1 mouse cellular context compared by ENCODE assay signal in the genomic region with DNA sequence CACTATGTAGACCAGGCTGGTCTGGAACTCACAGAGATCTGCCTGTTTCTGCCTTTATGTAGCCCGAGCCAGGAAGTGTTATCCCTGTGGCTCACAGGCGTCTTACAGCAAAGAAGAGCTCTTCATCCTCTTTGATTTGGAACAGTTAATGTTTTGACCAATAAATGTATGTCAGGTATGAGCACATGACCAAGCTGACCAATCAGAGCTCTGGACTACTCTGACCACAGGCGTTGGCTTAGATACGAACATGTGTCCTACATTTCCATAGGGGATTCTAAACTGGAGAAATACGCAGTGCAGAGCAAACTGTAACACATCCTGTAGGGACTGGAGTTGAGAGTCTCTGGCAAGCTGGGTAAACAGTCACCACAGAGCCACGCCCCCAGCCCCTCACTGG.
TF ChIP-seq lines count a peak whose summit lies in the region.

No protein-coding gene starts in this region.

TF ChIP-seq in MEL, 35 proteins besides CTCF, POLR2A, EP300 and RAD21:
- no peak for TF ChIP-seq MYC (IDR thresholded peaks at IDR 0.05; ENCODE audit: low read depth, low read length)
- TF ChIP-seq USF1 (IDR thresholded peaks at IDR 0.05; ENCODE audit: low read depth, low read length), result peak; percentile 66
